Mouse (Mus musculus) ES-E14 (cell line): ENCODE results near the gene Nfkbid.

Source experiments
- ZC3H11A ChIP-seq: IDR thresholded peaks from 2 replicates; pipeline ENCODE4 v1.6.1; 2012; ENCODE audit warnings: low read depth, mild to moderate bottlenecking, inconsistent platforms, low read length, borderline replicate concordance
- ZNF384 ChIP-seq: IDR thresholded peaks from 2 replicates; pipeline ENCODE4 v1.6.1; 2012; ENCODE audit warnings: low read depth, low read length, inconsistent platforms

- TF ChIP-seq ZC3H11A = no peak
- no peak for TF ChIP-seq ZNF384
These were observed 28.7 kb downstream of the Nfkbid start for GRCm38 (mm10) chr7:30450241-30450640.
